Mouse (Mus musculus) cerebellum, adult 8-10 months (tissue): Measurements from ENCODE around the gene Olfr1321.

Experiments
- DNase-seq: peaks from one replicate; pipeline ENCODE4 v3.0.0; 2022

The Olfr1321 gene

GRCm38 (mm10) chrX:49734959-49735358 lies at the start of gene Olfr1321:
Olfr1321 (minus strand) TSS chrX:49735059.
- no peak for DNase-seq

GRCm38 (mm10) chrX:49770828-49771227 lies 36.0 kb upstream of the Olfr1321 start:
- DNase-seq = no peak

DNA sequence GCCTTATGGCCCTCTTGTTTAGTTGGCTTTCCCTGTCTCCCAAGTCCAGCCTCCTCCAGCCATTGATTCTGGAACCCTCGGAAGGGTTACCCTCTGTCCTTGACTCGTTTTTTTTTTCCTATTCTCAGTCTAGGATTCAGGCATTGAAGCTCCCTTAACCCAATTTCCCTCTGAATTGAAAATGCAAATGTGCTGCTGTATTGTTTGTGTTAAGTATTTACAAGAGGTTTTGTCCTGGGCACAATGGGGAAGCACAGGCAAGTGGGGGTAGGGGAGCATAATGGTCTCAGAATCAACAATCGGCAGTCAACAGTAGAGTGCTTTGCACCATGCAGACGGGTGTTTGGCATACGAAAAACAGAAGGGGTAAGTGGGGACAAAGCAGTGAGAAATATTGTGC lies 10.3 kb upstream of the Olfr1321 start:
- DNase-seq = no peak
